Mouse (Mus musculus) embryo, embryonic 10 days (tissue): Measurements from ENCODE around the gene Dynlrb2.

Experiments
- DNase-seq: peaks from one replicate; pipeline ENCODE4 v3.0.0-alpha.2; 2015; ENCODE audit warnings: low spot score

Gene Dynlrb2

DNA sequence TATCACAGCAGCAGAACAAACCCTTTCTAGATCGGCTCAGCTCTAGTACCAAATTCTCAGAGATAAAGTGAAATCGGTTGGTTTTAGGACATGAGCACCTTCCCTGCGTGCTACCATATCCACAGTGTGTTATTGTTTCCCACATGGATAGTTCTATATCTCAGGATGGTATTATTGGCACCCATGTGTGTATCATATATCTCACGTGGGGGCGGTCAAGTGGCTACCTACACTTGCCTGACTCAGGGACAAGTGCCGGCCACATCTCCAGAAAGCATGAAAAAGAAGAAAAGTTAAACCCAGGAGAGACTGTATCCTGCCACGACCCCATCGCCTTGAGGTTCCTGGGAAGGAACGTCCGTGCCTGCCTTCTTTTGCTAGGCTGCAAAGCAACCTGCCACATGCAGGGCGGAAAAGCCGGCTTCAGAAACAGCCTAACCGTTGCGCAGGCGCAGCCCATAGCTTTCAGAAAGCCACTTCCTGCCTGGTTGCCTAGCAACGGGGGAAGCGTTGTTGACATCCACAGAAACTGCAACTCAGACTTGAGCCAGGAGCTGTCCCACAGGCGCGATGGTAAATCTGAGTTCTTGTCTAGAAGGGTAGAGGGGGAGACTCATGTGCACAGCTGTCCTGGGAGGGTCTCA lies at the start of gene Dynlrb2:
TSS of gene Dynlrb2 (plus strand) at position 498 of the 644 bp plus-strand sequence.
- peak; percentile 98 for DNase-seq

DNA sequence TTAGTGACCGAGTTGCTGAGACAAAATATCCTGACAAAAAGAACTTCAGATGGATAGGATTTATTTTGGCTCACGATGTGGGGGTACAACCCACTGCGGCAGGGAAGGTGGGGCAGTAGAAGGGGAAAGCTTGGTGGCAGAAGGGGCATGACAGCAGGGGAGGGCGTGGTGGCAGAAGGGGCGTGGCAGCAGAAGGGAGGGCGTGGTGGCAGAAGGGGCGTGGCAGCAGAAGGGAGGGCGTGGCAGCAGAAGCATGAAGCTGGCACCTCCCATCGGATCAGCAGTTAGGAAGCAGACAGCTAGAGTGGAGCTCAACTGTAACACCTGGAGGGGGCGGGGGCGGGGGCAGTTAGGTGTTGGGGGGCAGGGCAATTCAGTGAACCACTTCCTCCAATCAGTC lies 46.2 kb upstream of the Dynlrb2 start:
- DNase-seq, result no peak

DNA sequence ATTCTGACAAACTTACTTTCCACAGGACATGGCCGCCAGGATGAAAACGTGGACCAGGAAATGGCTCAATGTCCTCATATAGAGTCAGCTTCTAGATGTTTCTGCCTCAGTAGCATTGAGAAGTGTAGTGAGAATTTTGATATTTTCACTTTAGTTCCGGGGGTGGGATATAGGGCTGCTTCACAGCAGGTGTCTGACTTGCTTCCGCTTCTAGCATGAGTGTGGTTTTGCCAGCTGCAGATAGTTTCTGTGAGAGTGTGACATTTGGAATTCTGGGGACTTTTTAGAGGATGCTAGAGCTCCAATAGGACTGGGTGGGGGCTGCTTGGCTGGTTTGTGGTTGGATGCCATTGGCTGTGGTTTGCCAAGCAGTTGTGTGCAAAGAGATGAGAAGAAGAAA lies 43.3 kb upstream of the Dynlrb2 start:
- no peak for DNase-seq

DNA sequence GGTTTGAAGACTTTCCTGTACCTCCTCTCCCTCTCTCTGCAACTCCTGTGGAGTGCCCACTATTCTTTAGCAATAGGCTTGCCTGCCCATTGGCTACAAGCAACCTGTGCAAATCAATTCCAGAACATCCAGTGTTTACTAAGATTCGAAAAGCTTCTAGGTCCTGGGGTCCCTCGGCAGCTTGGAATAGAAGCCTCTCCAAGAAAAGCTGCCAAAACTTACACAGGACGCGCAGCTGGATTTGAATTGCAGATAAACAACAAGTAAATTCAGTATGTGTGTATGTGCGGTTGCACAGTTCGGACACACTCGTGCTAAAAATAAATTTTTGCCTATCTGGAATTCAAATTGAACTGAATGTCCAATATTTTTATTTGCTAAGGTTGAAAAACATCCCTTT lies 38.2 kb upstream of the Dynlrb2 start:
- DNase-seq, result no peak

DNA sequence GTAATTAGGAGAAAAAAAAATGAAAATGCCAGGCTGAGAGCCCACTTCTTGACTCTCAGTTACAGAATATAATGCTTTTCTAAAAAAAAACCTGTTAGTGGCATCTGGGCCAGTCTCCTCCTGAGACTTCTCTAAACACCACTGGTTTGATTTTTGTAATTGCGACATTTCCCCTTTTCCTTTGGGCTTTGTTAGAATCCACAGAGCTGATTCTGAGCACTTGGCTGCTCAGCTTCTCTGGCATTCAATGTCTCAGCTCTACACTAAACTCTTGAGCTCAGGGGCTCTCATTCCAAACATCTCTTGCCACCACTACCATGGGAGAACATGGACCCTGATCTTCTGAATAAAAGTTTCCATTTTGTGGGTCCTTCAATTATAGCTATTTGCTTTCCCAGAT lies 37.7 kb upstream of the Dynlrb2 start:
- DNase-seq, result no peak

DNA sequence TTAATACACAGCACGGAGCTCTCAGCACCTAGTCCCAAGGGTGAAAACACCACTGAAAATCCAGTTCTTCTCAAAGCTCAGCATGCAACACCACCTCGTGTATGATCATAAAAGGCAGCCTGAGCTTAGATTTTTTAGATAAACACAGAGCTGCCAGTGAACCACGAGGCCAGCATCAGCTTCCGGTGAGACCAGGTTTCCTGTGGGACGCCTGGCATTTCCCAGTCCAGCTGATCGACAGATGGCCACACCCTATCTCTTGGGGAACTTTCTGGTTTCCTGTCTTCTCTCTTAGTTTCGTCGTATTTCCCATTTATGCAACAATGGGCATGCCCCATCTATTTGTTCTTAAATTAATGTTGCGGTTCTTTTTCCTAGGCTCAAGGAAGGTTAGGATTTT lies 26.8 kb upstream of the Dynlrb2 start:
- DNase-seq, result no peak

DNA sequence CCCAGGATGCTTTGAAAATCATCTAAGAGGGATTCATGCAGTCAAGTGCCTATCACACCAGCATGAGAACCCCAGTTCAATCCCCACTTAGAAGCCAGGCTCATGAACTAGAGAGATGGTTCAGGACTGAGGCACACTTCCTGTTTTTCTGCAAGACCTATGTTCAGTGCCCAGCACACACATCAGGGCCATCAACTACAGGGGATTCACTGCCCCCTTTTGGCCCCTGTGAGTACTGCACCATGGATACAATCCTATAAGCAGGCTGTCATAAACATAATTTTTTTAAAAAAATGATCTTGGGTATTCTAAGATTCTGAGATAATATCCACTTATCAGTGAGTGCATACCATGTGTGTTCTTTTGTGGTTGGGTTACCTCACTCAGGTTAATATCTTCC lies 26.1 kb upstream of the Dynlrb2 start:
- no peak for DNase-seq

DNA sequence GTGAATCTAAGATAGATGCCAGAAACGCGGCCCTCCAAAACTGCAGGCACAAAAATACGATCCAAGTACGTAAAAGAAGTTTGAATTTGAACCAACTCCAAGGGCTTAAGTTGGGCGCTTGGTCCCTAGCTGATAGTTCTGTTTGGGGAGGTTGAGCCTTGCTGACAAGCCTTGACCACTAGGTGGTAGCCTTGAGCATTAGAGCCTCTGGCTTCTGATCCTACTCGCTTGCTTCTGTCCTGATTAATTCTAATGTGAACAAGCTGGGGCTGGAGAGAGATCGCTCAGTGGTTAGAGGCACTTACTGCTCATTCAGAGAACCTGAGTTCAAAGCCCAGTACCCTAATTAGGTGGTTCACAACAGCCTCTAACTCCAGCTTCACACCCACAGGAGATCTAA lies 23.9 kb upstream of the Dynlrb2 start:
- peak; percentile 91 for DNase-seq

DNA sequence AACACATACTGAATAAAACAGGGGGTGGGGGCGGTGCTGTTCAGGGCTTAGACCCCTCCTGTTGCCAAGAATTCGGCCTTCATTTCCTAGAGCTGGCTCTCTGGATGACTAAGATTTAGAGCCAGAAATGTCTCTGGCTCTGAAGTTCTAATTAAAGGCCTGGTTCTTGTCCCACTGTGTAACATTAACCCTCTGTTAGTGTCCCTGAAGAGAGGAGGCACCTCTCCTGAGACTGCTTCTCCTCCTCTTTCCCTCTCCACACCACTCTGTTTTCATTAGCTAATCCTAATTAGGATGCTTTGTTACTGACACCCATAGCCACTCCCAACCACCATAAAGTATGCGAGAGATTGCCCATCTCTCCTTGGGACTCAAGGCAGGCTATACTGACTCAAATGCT lies 22.0 kb upstream of the Dynlrb2 start:
- no peak for DNase-seq

DNA sequence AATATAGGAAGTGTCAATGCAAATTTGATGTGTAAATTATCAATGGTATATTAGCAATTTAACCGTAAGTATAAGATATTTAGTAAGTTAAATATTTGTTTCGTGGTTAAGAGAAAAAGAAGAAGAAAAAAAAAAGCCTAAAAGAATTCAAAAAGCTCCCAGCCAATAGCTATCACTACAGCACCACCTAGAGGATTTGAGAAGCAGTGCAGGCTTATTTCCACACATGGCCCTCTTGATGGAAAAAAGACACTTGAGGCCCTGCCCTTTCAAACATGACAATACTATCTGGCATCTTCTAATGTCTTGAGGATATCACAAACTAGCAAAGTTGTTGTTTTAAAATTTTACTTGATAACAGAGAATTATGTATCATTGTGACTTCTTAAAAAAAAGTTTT lies 20.7 kb upstream of the Dynlrb2 start:
- peak; percentile 66 for DNase-seq

DNA sequence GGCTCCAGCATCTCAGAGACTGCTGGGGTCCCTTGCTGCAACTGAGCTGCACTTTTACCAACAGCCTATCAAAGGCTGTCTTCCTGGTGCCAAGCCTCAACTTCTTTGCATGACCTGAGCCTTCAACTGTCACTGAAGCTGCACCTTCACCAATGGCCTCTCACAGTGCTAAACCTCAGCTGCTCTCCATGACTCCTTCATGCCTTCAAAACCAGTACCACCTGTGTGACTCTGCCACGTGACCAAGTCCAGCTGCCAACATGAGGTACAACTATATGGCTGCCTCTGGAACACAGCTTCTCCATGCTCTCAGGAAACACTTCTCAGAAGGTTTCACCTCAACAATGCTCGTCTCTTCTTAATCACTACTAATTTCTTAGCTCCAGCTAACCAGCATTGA lies 16.2 kb upstream of the Dynlrb2 start:
- no peak for DNase-seq

DNA sequence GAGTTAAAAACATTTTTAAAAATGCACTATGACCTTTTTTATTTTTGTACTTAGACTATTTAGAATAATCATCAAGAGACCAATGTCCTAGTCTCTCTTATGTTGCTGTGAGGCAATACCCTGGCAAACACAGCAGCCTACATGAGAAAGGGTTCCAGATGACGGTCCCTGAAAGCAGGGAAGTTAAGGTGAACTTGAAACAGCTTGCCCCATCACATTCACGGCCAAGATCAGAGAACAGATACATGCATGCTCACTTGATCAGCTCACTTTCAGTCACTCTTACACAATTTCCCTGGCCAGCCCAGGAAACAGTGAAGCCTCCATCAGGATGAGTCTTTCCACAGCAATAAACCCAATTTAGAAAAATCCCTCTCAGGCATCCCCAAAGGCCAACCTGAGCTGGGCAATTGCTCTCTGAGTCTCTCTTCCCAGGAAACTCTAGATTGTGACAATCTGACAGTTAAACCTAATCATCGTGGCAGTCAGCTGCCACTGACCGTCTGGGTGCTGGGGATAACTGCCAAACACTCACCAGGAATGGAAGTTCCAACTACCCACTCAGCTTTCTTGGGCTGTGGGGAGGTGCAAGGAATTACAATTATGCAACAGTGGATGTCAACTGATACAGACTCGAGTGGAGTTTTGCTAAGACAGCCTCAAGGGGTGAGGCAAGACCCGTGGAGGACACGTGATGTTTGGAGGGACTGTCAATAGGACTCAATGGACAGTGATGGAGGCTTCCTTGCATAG lies 4.5 kb upstream of the Dynlrb2 start:
- DNase-seq, result no peak

DNA sequence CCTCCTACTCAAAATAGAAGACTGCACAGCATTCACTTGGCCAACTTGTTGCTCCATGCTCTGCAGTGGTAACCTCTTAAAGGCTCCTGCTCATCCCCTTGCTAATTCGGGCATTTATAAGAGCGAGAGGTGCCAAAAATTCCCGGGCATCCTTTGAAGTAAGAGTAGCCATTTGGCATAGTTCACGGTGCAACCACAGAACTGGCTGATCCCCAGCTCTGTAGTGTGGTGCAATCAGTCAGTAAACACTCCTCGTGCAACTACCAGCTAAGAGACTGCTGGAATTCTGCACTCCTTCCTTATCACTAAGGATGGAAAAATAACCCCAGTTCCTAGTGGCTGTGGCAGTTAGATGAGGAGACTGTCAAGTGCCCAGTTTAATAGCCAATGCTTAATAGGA lies 3.9 kb downstream of the Dynlrb2 start:
- DNase-seq, result no peak

DNA sequence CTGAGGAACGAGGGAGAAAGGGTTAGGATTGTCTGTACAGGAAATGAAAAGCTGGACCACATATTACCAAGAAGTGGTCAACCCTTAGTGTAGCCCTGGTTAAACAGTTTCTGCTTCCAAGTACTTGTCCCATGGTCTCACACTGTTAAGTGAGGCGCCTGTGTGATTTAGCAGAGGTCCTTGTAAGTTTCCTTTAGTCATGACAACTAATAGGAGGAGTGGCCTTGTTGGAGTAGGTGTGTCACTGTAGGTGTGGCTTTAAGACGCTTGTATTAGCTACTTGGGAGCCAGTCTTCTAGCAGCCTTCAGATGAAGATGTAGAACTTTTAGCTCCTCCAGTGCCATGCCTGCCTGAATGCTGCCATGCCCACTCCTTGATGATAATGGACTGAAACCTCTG lies 4.5 kb downstream of the Dynlrb2 start:
- no peak for DNase-seq

DNA sequence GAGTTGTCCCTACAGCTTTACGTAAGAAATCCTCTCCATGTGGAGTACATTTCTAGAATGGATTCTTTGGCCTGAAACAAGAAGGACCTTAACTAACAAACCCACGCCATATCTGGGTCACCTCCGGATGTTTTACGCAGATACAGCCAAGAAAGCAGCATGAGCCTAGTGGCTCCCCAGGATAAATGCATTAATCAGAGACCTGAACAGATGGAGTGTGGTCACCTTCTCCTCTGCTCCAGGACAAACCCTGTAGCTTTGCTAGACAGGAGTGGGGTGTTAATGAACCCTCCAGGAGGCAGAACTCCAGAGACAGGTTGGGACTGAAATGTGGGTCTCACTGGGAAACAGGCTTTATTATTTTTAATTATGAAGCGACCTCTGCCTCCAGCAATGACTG lies 14.9 kb downstream of the Dynlrb2 start:
- DNase-seq, result no peak

DNA sequence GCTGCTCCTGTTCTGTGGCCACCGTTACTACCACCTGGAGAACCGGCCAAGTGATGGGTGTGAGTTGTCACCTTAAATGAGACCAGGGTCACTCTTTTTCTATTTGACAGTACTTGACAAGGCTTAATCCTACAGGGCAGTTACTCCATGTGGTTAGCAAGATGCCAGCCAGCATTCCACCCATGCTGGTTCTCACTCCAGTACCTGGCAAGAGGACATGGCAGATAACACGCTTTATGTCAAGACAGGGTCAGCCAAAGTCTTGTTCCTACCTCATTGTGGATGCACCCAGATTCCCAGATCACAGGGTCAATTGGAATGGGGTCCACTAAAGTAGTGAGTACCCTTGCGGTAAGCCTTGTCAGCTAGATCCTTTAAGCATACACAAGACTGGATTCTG lies 16.4 kb downstream of the Dynlrb2 start:
- no peak for DNase-seq

DNA sequence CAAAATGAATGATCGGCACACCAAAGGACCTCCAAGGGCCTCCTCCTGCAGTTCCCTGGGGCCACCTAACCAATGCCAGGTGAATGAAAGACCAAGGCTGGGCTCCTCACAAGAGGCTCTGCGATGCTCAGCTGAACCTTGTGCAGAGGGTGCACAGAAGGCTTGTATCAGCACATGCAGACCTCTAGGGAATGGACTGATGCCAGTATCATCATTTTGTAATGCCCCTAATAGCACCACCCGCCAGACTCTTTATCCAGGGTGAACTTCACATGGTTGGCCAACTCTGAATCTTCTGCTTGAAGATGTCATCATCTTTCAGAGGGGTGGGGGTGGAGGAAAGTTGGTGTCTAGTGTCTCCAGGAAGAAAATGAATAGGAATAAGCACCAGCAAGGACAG lies 16.9 kb downstream of the Dynlrb2 start:
- DNase-seq, result no peak

DNA sequence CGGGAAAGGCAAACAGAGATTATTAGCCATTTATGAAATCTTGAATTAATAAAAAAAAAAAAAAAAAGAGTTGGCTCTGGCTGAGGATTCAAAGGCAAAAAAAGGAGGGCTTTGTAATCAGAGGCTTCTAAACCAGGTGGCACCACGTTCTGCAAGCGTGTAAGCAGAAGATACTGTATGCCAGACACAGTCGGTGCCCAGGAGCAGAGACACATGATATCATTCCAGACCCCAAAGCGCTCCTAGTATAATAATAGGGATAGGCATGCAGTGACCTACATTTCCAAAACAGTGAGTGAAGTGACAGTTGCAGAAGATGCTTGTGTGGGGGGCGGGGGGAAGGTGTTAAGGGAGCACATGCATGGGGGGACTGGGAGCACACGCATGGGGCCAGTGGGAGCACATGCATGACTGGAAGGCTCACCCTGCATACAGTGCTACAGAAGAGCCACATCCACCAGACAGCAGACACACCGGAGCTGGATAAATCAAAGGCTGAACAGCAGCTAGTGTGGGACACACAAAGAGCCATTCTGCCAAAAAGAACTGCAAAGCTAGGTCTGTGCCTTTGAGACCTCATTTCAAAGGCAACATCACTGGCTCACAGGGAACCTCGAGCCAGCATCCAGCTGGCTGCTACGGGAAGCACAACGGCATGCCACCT lies 17.5 kb downstream of the Dynlrb2 start:
- DNase-seq, result no peak

DNA sequence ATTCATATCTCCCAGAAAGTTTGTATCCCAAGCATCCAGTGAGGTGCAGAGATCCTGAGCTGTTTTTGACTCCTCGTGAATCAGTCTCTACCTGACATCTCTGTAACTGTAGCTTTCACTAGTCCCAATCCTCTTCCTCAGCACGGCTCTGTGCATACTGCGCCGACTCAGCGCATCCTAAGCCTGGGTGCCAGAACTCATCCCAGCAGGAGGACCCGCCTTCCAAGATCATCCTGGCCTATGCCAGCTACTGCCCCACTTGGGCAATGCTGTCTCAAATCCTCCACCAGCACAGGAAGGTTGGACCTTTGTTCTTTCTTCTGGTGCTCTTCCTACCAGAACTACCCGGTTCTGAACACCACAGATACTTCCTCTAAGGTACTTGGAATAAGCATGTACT lies 20.1 kb downstream of the Dynlrb2 start:
- no peak for DNase-seq

DNA sequence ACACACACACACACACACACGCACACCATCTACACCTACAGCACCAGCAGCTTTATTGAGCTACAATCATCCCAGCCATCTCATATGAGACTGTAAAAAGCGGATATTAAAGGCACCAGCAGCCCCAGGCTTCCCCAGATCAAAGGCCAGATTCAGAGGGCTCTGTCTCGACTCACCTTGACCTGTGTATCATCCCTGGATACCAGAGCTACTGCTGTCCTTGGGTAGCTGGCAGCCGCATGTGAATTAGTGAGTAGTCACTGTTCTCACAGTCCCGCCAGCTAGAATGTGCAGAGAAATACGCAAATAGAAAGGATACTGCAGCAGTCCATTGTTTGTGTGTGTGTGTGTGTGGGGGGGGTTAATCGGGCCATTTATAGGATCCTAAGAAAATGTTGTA lies 24.0 kb downstream of the Dynlrb2 start:
- DNase-seq, result no peak

DNA sequence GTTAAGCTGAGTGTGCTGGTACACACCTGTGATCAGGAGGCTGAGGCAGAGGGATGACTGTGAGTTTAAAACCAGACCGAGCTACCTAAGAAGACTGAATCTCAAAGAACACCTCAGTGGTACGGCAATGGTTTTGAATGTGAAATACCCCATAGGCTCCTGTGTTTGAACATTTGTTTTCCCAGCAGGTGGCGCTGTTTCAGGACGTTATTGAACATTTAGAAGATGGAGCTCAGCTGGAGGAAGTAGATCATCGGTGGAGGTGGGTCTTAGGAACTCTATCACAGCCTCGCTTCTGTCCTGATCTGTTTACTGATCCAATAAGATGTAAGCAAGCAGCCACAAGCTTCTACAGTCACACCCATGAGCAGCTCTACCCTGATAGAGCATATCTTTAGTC lies 28.3 kb downstream of the Dynlrb2 start:
- DNase-seq, result no peak

DNA sequence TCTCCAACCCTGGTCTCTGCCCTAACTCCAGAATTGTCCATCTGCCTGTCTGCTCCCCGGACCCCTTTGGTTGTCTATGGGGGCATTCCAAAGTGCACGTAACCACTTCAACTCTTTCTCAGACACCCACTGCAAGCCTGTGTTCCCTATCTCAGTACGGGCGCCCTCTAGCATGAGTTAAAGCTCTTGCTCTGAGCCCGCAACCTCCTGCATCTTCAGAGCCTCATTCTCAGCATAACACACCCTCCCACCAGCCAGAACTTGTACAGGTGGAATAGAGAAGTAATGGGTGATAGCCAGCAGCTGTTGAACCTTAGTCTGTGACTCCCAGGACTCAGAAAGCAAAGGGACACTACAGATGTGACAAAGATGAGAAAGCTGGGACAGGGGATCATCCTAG lies 32.0 kb downstream of the Dynlrb2 start:
- DNase-seq, result no peak

DNA sequence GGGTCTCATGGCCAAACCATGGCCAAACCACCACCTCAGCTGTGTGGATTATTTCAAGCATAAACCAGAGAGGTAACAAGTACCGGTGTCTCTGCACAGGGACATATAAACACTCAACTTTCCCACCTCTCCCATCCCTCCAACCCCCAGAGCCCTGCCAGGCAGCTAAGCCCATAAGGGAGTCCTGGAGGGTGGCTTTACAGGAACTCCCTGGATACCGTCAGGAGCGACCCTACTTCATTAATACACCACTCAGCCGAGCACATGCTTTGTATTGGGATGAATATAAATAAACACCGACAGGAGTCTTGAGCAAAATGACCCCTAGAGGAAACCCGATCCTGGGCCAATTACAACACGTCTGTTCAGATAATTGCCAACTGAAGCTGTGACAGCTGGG lies 34.0 kb downstream of the Dynlrb2 start:
- DNase-seq, result peak; percentile 6

DNA sequence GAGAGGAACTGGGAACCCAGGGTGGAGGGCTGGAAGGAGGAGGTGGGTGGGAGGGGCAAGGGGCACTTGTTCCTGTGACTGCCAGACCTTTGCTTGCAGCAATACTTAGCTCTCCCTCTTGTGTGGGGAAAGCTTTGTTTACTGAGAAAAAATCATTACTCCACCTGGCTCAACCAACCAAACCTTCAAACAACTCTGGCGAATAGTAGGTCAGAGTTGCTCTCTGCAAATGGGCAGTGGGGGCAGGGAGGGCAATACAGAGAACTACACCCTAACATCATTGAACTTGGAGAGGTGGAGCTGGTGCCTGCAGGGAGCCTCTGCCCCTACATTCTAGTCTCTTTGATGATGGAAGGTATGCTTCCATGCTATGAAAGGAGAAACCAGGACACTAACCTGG lies 35.4 kb downstream of the Dynlrb2 start:
- no peak for DNase-seq
